Mouse (Mus musculus) adipocyte (in vitro differentiated cells): ENCODE results near the gene Glmp.
"Not testable (repeated sequence)": the region's sequence is repeated elsewhere in the genome, so short reads cannot be mapped to it uniquely, and the experiment has no call there.

ENCODE experiments used
- DNase-seq: peaks from one replicate; pipeline ENCODE4 v3.0.0-alpha.2; 2016; ENCODE audit warnings: low spot score

The Glmp gene

DNA sequence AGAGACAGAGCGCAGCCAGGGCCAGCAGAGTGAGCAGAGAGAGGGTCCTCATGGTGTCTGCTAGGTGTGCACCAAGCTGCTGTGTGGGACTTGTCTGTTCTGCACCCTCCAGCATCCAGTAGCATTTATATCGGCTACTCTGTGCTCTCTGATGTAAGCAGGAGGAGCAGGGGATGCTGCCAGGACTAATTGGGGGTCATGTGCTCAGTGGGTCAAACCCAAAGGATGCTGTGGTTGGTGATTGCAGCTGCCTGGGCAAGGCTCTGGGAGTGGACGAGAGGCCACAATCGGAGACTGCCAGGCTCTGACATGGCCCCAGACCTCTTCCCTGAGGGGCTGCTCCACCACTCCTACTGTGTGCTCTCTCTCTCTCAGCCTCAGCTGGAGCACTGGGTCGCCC is 53.8 kb downstream of the Glmp start, which contains the start of gene Bglap2:
Bglap2 (minus strand) TSS at position 101 of the 400 bp plus-strand sequence.
- not testable (repeated sequence) for DNase-seq
